Mouse (Mus musculus) MN1 (cell line): Measurements from ENCODE around the gene Pcyt2.

Experiments
- DNase-seq: peaks from one replicate; pipeline ENCODE4 v3.0.0-alpha.2; 2016; ENCODE audit warnings: low spot score

Pcyt2 gene

DNA sequence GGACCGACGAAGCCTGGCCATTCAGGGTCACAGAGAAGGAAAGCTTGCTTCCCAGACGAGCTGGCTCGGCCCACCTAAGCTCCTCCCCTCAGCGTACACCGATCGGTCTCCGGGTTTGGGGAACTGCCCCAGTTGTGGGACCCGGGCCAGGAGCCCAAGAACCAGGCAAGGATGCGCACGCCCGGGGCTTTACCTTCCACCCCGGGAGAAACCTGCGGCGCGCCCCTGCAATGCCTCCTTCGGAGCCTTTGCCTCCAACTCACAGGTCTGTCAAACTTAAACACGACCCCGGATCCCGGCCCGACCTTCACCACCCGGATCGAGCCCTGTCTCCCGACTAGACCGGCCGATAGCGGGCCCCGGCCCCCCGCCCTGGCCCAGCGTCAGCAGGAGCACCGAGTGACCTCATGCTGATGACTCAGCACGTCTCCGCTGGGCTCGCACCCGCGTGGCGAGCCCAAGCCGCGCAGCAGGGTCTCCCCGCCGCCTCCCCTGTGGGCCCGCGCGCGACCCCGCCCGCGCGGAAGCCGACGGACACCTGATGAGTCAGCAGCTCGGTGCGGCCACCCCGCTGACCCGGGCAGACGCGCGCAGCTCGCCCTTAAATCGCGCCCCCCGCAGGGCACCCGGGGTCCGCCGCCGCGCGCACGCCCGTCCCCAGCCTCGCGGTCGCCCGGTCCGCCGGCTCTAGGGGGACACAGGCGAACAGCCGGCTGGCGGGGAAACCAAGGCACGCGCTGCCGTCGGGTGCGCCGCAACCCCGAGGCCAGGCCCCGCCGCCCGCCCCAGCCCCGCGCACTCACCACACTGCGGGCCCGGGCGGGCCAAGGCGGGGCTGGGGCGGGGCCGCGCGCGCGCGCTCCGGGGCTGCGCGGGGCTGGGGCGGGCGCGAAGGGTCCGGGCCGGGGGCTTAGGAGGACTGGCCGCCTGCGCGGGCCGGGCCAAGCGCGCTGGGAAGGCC lies 15.1 kb upstream of the Pcyt2 start:
- DNase-seq: peak; percentile 83

DNA sequence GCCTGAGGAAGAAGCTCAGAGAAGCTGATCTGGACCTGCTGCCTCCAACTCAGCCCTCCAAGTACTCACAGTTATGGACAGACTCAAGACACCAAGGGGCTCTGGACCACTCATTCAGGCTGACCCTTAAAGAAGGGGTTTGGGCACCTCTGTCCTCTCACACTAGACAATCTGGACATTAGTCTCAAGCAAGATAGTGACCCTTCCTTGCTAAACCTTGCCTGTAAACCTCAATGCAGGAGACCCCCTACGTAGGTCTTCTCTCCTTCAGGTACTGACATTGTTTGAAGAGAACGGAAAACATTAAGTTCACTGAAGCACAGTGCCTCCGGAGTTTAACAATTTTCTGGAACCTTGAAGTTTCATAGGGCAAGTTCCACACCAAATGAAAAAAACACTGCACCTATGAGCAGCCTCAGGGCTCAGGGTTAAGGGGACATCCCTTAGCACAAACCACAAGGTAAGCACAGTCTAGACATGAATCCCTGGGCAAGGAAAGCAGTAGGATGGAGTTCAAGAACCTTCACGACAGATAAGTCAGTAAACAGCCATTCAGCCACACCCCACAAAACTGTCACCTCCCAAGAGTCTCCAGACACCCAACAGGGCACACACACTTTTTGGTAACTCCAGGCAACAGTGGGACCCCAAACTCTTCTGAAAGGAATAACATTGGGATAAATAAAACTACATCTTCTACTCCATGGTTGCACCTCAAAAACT lies 14.2 kb upstream of the Pcyt2 start:
- DNase-seq: no peak

DNA sequence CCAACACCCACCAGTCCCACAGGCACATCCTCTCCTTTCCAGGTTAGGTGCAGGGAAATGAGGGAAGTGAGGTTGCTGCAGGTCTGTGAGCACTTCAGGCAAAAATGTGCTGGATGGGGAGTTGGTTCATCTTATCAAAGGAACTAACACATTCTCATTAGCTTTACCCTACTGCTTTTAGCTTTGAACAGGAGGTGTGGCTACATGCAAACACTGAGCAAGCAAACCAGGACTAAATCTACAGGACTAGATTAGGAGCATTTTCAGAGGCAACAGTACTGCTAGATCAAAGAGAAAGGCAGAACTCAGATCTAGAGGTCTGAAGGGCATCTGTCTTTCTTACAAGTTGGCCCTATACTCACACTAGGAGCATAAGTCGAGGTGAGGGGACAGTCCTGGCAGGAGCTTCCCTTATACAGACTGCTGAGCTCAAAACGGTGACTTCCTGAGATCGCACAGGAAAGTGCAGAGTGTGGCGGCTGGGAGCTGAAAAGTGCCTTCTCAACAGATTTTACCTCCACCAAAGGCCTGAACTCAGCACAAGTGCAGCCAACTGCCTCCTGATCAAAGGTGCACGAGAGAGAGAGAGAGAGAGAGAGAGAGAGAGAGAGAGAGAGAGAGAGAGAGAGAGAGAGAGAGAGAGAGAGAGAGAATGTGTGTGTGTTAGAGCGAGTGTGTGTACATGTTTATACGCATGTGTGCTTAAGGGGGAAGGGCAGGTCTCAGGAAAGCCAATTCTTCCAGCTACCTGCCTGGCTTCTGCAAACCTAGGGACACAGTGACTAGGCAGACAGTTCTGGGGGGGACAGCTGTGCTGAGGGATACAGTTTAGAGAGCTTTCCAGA lies 13.4 kb upstream of the Pcyt2 start:
- peak; percentile 38 for DNase-seq

DNA sequence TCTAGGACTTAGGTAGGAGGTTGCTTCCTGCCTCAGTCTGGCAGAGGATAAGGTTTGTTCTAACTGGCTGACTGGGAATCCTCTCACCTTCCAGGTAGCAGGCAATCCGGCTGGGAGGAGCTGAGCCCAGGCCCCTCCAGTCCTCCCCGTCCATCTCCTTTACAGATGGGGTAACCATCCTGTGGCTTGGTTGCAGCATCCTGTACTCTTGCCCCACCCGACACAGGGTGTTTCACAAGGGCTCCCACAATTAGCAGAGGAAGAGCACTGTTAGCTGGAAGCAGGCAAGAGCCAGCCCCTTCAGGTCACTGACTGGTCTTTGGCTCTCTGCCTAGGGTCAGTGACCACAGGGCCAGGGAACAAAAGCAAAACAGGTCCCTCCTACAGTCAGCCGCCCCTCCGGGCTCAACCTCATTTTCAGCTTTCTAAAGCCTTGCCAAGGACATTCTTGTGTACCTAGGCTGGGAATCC lies 12.7 kb upstream of the Pcyt2 start:
- DNase-seq: peak; percentile 49

DNA sequence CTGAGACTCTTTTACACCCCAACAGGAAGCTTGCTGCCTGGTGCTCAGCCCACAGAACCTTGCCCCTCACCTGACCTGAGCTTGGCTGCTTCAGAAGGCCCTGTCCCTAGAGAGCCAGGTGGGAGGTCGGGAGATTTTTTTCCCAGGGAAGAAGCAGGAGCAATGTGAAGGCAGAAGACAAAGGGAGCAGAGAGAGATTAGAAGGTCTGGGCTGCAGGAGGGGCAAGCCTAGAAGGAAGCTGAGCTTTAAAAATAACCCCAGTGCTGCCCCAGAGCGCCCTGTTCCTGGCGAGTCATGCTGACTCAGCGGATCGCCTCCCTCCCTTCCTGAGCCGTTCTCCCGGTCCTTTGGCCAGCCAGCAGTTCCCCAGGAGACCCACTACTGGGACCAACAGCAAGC lies 12.2 kb upstream of the Pcyt2 start:
- peak; percentile 58 for DNase-seq

DNA sequence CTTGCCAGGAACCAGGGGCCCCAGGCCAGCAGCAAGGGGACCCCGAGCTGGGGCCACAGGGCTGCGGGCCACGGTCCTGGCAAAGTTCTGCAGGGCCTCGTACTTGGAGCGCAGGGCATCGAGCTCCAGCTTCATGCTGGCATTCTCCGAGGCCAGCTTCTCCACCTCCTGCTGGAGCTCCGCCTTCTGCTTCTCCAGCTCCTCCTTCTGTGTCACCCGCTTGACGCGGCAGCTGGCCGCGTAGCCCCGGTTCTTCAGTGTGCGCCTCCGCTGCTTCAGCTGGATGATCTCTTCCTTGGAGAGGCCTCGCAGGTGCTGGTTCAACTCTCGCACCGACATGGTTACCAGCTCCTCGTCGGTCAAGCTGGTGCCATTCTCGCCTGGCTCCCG lies 11.6 kb upstream of the Pcyt2 start:
- no peak for DNase-seq

DNA sequence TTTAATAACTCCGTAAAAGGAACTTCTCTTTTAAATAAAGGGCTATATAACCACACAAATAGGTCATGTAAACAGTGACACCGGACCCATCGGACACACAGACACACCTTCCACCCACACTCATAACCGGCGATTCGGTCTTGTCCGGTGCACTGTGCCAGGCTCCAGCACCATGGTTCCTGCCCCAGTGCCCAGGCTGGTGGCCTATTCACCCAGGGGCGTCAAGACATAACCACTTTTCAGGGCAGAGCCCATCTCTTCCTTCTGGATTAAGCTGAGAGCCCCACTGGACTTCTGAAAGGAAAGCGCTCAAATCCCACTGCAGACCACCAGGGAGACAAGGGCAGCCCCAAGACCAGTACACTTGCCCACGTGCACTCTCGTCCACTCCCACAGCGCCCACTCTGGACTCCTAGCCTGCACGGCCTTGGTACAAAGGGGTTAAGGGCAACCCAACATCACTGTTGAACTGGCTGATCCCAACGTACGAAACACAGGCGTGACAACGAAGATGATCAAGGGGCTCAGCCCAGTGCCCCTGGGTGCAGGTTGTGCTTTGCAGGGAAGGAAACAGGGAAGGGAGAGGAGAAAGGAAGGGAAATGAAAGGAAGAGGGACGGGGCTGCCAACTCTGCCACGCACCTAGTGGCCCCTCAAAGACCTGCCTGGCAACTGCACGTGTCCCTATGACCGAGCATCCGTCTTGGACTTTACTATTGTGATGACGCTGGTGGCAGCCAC lies 11.0 kb upstream of the Pcyt2 start:
- no peak for DNase-seq

DNA sequence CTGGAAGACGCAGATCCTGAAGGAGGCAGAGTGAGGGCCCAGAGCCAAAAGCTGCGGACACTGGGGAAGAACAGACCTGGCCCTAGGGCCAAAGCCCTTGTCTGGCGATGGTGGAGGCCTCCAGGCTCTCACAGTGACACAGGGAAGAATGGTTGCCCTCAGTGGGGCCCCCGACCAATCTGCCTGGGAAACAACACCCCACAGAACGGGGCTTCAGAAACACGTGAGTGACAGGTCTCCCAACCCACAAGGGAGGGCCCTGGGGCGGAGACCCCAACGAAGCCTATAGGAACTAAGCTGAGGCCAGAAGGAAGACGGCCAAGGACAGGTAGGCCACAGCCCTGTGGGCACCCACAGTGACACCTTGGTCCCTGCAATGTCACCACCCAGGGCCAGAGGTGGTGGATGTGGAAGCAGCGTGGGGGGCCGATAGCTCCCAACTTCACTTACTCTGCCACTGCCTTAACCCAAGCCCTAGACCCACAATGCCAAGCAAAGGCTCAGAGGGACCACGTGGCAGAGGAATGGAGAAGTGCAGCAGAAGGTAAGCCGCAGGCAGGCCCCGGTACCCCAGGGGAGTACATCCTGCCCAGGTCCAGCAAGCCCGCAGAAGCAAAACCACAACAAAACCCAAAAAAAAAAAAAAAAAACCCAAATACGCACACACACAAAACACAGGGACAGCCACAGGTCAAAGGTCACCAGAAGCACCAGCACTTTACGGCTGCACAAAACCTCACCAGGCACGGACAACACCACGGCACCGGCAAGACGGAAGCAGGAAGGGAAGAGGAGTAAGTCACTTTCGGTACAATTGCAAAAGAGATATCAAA lies 9.9 kb upstream of the Pcyt2 start:
- DNase-seq: no peak

DNA sequence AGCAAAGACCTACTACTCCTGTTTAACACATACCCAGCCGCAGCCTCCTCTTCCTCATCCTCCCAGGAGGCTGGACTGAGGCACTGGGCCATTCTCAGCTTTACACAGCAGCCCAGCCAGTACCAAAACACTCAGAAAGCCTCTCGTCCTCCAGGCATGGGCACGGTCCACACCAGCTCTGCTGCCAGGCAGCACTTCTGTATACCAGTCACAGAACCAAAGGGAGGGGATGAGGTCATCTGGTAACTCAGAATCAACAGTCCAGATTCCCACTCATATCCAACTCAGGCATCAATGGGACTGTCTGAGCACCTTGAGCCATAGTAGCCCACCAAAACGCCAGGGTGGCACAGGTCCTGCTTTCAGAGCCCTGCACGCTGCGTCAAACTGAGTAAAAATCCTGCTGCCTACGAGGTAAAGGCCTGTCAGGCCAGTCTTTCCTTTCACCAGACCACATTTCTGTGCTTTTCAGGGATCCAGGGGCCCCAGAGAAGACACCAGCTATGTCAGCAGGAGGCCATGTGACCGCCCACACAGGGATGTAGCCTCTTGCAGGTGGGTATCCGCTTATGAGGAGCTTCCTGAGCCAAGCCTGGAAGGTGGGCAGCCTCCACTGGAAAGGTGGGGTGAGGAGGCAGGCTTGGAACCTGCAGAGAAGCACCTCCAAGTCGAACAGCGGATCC lies 9.2 kb upstream of the Pcyt2 start:
- peak; percentile 33 for DNase-seq

DNA sequence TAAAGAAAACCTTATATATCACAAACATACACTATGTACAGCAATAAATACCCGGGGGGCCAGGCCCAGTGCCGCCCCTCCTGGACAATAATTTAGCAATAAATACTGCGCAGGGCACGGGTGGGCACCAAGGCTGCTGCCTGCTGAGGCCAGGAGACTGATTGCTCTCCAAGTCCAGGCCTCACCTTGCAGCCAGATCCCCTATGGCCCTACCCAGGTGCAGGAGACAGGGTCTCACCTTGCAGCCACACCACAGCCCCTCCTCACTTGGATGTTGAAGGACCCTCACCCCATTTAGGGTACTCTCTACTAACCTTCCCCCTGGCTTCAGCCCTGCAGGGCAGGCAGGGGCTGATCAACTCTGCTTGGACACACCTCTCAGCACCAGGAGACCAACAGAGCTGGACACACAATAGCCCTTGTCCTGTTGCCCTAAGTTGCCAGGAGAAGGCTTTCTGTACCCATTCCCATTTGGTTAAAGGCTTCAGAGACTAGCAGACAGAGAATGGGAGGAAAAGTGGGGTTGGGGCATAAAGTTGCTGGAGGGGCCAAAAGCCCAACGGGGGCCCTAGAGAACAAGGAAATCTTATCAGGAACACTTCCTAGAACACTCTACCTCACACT lies 7.5 kb upstream of the Pcyt2 start, which contains the start of gene Sirt7:
Sirt7 (minus strand) TSS at position 89 of the 624 bp plus-strand sequence.
- no peak for DNase-seq

DNA sequence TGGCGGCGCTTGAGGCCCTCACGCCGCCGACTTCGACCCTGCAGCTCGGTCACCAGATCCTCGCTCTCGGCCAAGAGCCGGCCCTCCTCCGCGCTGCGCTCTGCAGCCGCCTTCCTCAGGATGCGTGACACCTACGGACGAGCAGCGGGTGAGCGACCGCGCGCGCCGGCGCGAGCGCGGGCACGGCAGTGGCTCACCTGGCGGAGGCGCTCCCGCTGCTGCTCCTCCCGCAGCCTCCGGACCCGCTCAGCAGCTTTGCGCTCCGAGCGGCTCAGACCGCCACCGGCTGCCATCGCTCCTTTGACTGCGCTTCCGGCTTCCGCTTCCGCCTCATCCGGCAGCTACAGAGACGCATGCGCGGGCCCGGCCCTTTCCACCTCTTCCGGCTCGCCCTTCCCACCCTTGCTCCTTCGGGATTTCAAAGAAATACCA lies 7.0 kb upstream of the Pcyt2 start:
- DNase-seq: peak; percentile 89

DNA sequence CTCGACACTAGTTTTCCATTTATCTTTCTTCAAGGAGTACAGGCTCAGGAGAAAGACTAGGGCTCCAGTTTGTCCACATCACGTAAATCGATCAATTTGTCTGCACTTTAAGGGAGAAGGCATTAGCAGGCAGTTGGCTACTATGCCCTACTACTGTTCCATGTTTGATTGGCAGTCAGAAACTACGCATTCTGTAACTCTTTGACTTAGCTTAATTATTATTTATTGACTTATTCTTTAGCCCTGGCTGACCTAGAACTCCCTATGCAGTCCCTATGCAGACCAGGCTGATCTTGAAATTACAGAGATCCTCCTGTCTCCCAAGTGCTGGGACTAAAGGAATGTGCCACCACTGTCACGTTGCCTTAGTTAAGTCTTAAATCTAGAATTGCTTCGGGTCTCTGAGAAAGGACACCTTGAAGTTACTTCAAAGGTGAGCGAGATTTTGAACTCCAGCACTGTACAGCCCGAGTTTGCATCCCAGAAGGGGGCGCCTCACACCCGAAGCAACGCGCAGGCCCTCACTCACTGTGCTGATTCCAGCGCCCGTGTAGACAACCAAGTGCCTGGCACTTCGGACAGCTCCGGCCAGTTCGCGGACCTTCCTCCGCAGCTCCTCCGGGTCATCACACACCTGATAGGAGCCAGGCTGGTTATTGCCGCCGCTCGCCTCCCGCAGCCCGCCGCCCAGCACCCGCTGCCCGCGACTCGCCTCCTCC lies 6.4 kb upstream of the Pcyt2 start:
- DNase-seq: peak; percentile 77

DNA sequence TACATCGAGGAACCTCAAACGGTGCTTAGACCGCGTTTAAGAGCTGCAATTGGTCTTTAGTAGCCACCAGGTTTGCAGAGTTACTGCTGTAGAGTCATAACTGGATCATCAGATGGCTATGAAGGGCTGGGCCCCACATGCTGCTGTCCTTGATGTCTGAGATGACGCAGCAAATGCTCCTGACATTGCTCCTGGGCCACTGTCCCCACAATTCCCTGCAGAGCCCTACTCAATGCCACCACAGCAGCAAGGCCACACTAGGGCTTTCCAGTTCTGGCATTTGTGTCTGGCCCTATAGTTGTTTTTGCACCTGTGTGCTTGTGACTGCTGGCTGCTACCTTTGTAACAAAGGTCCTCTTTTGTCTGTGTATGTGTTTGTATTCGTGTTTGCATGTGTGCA lies 5.1 kb upstream of the Pcyt2 start:
- DNase-seq: no peak

DNA sequence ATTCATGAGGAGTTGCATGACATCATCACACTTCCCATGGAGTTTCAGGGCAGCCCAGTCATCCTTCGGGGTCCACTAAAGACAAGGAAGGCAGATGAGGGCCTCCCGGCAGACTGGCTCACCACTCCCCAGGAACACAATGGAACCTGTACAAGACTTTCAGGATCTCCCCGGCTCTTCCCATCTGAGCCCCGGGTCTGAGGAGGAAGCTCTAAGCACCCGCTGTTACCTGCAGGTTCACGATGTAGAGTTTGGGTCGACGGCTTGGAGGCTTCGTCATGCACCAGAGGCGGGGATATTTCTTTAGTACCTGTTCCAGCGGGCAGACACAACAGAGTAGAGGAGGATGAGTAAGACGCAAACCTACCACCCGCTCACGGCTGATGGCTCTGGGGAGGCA lies 2.5 kb upstream of the Pcyt2 start:
- no peak for DNase-seq

DNA sequence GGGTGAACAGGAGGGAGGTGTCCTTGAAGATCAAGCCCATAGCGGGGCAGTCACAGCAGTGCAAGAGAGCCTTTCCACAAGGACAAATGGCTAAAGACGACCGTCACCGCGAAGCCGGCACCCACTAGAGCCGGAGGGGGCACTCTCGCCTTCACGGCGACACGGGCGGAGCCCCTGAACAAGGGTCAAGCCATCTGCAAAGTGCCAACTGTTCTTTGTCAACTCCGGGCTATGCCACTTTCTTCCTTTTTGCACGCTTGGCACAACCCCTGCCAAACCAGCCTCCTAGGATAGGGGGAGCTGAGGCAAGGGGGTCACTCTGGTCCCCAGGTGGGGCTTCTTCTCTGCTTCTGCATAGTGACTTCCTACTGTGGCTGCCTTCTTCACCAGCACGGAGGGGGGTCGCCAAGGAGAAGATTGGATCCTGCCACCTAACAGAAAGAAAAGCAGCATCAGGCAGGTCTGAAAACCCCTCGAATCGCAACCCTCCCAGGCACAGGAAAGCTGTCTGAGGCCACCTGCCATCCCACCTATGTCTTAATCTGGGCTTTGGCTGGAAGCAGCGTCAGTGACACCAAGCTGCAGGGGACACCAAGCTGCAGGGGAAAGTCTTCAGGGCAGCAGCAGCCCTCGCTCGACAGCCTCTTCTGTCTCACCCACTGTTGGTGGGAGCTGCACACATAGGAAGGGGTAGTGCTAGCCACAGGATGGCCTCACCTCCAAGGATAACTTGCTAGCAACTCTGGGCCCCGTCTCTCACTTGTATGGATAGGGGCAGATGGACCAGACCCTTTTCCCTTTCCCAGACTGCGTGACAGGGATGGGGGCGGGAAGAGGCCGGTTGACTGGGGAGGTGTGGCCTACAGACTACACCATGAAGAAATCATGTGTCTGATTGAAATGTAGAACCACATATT lies 1.1 kb upstream of the Pcyt2 start:
- DNase-seq: no peak

DNA sequence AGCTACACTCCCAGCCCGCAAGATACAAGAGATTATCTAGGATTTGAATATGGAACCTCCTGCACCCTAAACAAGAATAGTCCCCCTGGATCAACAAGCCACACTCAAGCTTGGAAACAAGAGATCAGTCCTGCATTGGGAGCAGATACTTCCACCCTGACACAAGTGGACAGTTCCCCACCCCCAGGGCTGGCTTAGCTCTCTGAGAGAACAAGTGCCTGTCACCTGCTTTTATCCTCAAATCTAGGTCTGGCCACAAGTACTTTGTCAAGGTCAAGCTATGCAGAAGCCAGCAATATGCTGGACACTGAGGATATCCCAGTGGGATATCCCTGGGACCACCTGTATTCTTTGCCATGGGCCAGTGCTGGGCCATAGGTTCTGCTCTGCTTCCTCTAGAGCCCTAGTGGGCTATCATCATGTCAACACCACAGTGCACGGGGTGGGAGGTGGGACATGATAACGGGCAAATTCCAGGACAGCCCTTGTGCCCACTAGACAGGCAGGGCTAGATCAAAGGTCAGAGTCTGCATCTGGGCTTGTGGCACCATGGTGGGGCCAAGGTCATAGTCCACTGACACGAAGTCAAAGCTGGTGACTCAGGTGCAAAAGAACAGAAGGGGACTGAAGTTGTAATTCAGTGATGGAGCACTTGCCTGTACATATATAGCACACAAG lies 980 bp downstream of the Pcyt2 start:
- DNase-seq: no peak

DNA sequence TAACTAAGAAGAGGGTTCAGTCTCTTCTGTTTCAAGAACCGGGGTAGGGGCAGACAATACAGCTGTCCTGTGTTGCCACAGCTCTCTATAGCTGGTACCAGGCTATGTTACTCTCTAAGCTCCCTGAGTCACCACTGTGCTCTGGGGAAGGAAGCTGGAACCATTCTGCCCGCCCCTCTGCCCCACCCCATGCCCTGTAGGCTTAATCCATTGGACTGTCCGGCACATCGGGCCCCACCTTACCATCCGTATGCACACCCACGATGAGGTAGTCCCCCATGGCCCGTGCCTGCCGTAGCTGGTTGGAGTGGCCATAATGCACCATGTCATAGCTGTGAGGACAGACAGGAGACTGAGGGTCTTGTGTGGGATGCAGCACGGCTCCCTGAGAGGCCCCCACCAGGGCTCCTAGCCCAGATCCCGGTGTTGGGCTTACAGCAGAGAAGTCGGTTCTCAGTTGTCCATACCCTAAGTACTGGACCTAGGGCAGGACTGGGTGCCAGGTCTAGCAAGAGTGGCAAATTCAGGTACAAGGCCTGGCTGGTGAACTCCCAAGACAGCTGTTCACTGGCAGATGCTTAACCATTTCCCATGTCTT lies 2.0 kb downstream of the Pcyt2 start:
- DNase-seq: peak; percentile 48
